Mouse (Mus musculus) embryonic facial prominence, embryonic 15.5 days (tissue): Measurements from ENCODE around the gene Zfyve26. TPM values are rescaled to one million over a fixed set of nuclear protein-coding genes. Genes with fewer than 3 reads are reported as not detected.
"Not testable (repeated sequence)": the region's sequence is repeated elsewhere in the genome, so short reads cannot be mapped to it uniquely, and the experiment has no call there.

Source experiments
- ATAC-seq: fragments of 200-750 bp; cut with Nextera tagmentation; 2 replicates; pipeline ENCODE4 v1.8.0; 2017; ENCODE audit warnings: low read depth, moderate TSS enrichment; ENCODE audit not compliant: insufficient number of reproducible peaks, low FRiP score, low TSS enrichment
- H3K27ac ChIP-seq: fragments of 300-500 bp; sonication (generic); replicated peaks from 2 replicates; pipeline ENCODE4 v1.5.1; 2015; ENCODE audit warnings: mild to moderate bottlenecking, inconsistent platforms
- H3K27me3 ChIP-seq: fragments of 300-500 bp; sonication (generic); 2 replicates; pipeline ENCODE4 v1.6.1; 2015; ENCODE audit warnings: inconsistent platforms
- H3K36me3 ChIP-seq: fragments of 300-500 bp; sonication (generic); 2 replicates; pipeline ENCODE4 v1.6.1; 2015; ENCODE audit warnings: mild to moderate bottlenecking, inconsistent platforms
- H3K4me1 ChIP-seq: fragments of 300-500 bp; sonication (generic); 2 replicates; pipeline ENCODE4 v1.6.1; 2015; ENCODE audit warnings: inconsistent platforms
- H3K4me2 ChIP-seq: fragments of 300-500 bp; sonication (generic); replicated peaks from 2 replicates; pipeline ENCODE4 v1.6.1; 2015; ENCODE audit warnings: mild to moderate bottlenecking, inconsistent platforms
- H3K4me3 ChIP-seq: fragments of 300-500 bp; sonication (generic); replicated peaks from 2 replicates; pipeline ENCODE4 v1.5.1; 2015; ENCODE audit warnings: mild to moderate bottlenecking, inconsistent platforms
- H3K9ac ChIP-seq: fragments of 300-500 bp; sonication (generic); 2 replicates; pipeline ENCODE4 v1.6.1; 2015; ENCODE audit warnings: inconsistent platforms
- H3K9me3 ChIP-seq: fragments of 300-500 bp; sonication (generic); replicated peaks from 2 replicates; pipeline ENCODE4 v1.6.1; 2016; ENCODE audit warnings: inconsistent platforms
- WGBS: fragments of 180-500 bp; shearing (Covaris S2); methylation state at CpG from one replicate; pipeline ENCODE4 v1.1.7; 2015; 5-methylcytosine and 5-hydroxymethylcytosine counted together
- polyA plus RNA-seq: library from polyadenylated mRNA; unstranded; fragments of >200 nt; fragmentation: Nextera tagmentation; extraction: Ambion mirVana; gene quantifications from 2 replicates; pipeline ENCODE4 v1.2.1, GENCODE M21; 2015

The Zfyve26 gene
- polyA plus RNA-seq = 11.6 and 14.7 TPM in 2 replicates

GRCm38 (mm10) chr12:79296126-79296816 is at the start of gene Zfyve26:
Zfyve26 (minus strand) TSS chr12:79296304.
- H3K4me2 ChIP-seq = peak within 1 kb of the TSS; percentile 69
- peak within 1 kb of the TSS; percentile 51 for H3K9ac ChIP-seq
- 0 out of 2 replicates have a peak, but pooled peaks cover 5% of the 10 kb centered on the region for H3K36me3 ChIP-seq
- no peaks in the 10 kb centered on the region for H3K9me3 ChIP-seq
- H3K27me3 ChIP-seq = no peaks in the 10 kb centered on the region
- peak; percentile 97 for ATAC-seq
- H3K27ac ChIP-seq = peak within 1 kb of the TSS; percentile 82
- peak within 1 kb of the TSS; percentile 58 for H3K4me3 ChIP-seq
- peaks cover 19% of the 10 kb centered on the region for H3K4me1 ChIP-seq
- WGBS = under 1% methylated on average over 29 of the region's 29 CpGs

GRCm38 (mm10) chr12:79341291-79341845 is 45.3 kb upstream of the Zfyve26 start:
- no peaks in the 10 kb centered on the region for H3K27me3 ChIP-seq
- H3K9me3 ChIP-seq = no peaks in the 10 kb centered on the region
- no peak for ATAC-seq
- H3K4me2 ChIP-seq = no peak overlapping the region
- H3K4me1 ChIP-seq = peaks cover 5% of the 10 kb centered on the region
- no peaks in the 10 kb centered on the region for H3K36me3 ChIP-seq
- no peak overlapping the region for H3K4me3 ChIP-seq
- 64% methylated on average over 6 of the region's 6 CpGs for WGBS
- H3K9ac ChIP-seq = no peak overlapping the region
- no peak overlapping the region for H3K27ac ChIP-seq

- H3K4me1 ChIP-seq = no peaks in the 10 kb centered on the region
- no peak overlapping the region for H3K9ac ChIP-seq
- WGBS = 79% methylated on average over 6 of the region's 6 CpGs
- H3K4me3 ChIP-seq = no peak overlapping the region
- H3K4me2 ChIP-seq = no peak overlapping the region
- H3K27ac ChIP-seq = no peak overlapping the region
- H3K36me3 ChIP-seq = no peaks in the 10 kb centered on the region
- H3K27me3 ChIP-seq = no peaks in the 10 kb centered on the region
- ATAC-seq = no peak
- H3K9me3 ChIP-seq = no peaks in the 10 kb centered on the region
Observed at GRCm38 (mm10) chr12:79340513-79340912, 44.4 kb upstream of the Zfyve26 start.

GRCm38 (mm10) chr12:79338791-79339190 is 42.7 kb upstream of the Zfyve26 start:
- 82% methylated on average over 8 of the region's 8 CpGs for WGBS
- no peaks in the 10 kb centered on the region for H3K27me3 ChIP-seq
- H3K9ac ChIP-seq = no peak overlapping the region
- no peak overlapping the region for H3K27ac ChIP-seq
- H3K36me3 ChIP-seq = 0 out of 2 replicates have a peak, but pooled peaks cover 3% of the 10 kb centered on the region
- H3K4me2 ChIP-seq = no peak overlapping the region
- no peaks in the 10 kb centered on the region for H3K4me1 ChIP-seq
- H3K9me3 ChIP-seq = no peaks in the 10 kb centered on the region
- no peak for ATAC-seq
- no peak overlapping the region for H3K4me3 ChIP-seq

GRCm38 (mm10) chr12:79331722-79332121 is 35.6 kb upstream of the Zfyve26 start:
- Histone ChIP-seq H3K9me3 (no peaks in the 10 kb centered on the region), H3K27ac (no peak overlapping the region), H3K27me3 (no peaks in the 10 kb centered on the region), H3K9ac (no peak overlapping the region), H3K4me1 (no peaks in the 10 kb centered on the region), H3K4me3 (no peak overlapping the region), H3K4me2 (no peak overlapping the region), H3K36me3 (0 out of 2 replicates have a peak, but pooled peaks cover 3% of the 10 kb centered on the region)
- no peak for ATAC-seq
- WGBS = 74% methylated on average over 4 of the region's 4 CpGs

GRCm38 (mm10) chr12:79330571-79330970 is 34.5 kb upstream of the Zfyve26 start:
- no peak overlapping the region for H3K4me3 ChIP-seq
- ATAC-seq = no peak
- H3K9me3 ChIP-seq = no peaks in the 10 kb centered on the region
- H3K4me1 ChIP-seq = no peaks in the 10 kb centered on the region
- H3K27me3 ChIP-seq = no peaks in the 10 kb centered on the region
- H3K27ac ChIP-seq = no peak overlapping the region
- H3K36me3 ChIP-seq = 0 out of 2 replicates have a peak, but pooled peaks cover 3% of the 10 kb centered on the region
- WGBS = 70% methylated on average over 2 of the region's 2 CpGs
- H3K9ac ChIP-seq = no peak overlapping the region
- no peak overlapping the region for H3K4me2 ChIP-seq

GRCm38 (mm10) chr12:79327868-79328267 is 31.8 kb upstream of the Zfyve26 start:
- H3K4me1 ChIP-seq = no peaks in the 10 kb centered on the region

GRCm38 (mm10) chr12:79326745-79327144 is 30.6 kb upstream of the Zfyve26 start:
- no peak overlapping the region for H3K9ac ChIP-seq
- no peak overlapping the region for H3K4me3 ChIP-seq
- ATAC-seq = no peak
- H3K27ac ChIP-seq = no peak overlapping the region
- H3K9me3 ChIP-seq = no peaks in the 10 kb centered on the region
- no peaks in the 10 kb centered on the region for H3K27me3 ChIP-seq
- no peak overlapping the region for H3K4me2 ChIP-seq
- WGBS = 67% methylated on average over 2 of the region's 2 CpGs
- no peaks in the 10 kb centered on the region for H3K36me3 ChIP-seq
- no peaks in the 10 kb centered on the region for H3K4me1 ChIP-seq

More at GRCm38 (mm10) chr12:79327868-79328267, 31.8 kb upstream of the Zfyve26 start:
- no peak for ATAC-seq
- H3K4me3 ChIP-seq = no peak overlapping the region
- H3K9ac ChIP-seq = no peak overlapping the region
- no peaks in the 10 kb centered on the region for H3K27me3 ChIP-seq
- H3K36me3 ChIP-seq = no peaks in the 10 kb centered on the region
- H3K9me3 ChIP-seq = no peaks in the 10 kb centered on the region
- no peak overlapping the region for H3K27ac ChIP-seq
- no peak overlapping the region for H3K4me2 ChIP-seq
- WGBS = 45% methylated on average over 2 of the region's 2 CpGs

GRCm38 (mm10) chr12:79326236-79326635 is 30.1 kb upstream of the Zfyve26 start:
- H3K27ac ChIP-seq = no peak overlapping the region
- H3K27me3 ChIP-seq = no peaks in the 10 kb centered on the region
- H3K4me3 ChIP-seq = no peak overlapping the region
- no peak overlapping the region for H3K4me2 ChIP-seq
- WGBS = 53% methylated on average over 2 of the region's 2 CpGs
- H3K4me1 ChIP-seq = no peaks in the 10 kb centered on the region
- no peaks in the 10 kb centered on the region for H3K9me3 ChIP-seq
- H3K9ac ChIP-seq = no peak overlapping the region
- no peaks in the 10 kb centered on the region for H3K36me3 ChIP-seq
- ATAC-seq = no peak

- not testable (repeated sequence) for H3K9me3 ChIP-seq, H3K4me2 ChIP-seq, H3K27ac ChIP-seq, ATAC-seq, H3K36me3 ChIP-seq, H3K9ac ChIP-seq, H3K4me1 ChIP-seq, H3K27me3 ChIP-seq, H3K4me3 ChIP-seq
- 69% methylated on average over 2 of the region's 2 CpGs for WGBS
Observed at GRCm38 (mm10) chr12:79322539-79322938, 26.4 kb upstream of the Zfyve26 start.

- Histone ChIP-seq H3K4me1 (no peaks in the 10 kb centered on the region), H3K36me3 (no peaks in the 10 kb centered on the region), H3K9me3 (no peaks in the 10 kb centered on the region), H3K27me3 (no peaks in the 10 kb centered on the region), H3K27ac (no peak overlapping the region), H3K4me2 (no peak overlapping the region), H3K9ac (no peak overlapping the region), H3K4me3 (no peak overlapping the region)
- 65% methylated on average over 5 of the region's 5 CpGs for WGBS
- no peak for ATAC-seq
Observed at GRCm38 (mm10) chr12:79320895-79321294, 24.8 kb upstream of the Zfyve26 start.

- Histone ChIP-seq H3K36me3 (no peaks in the 10 kb centered on the region), H3K4me3 (no peak overlapping the region), H3K9me3 (no peaks in the 10 kb centered on the region), H3K4me1 (no peaks in the 10 kb centered on the region), H3K27me3 (no peaks in the 10 kb centered on the region), H3K4me2 (no peak overlapping the region), H3K27ac (no peak overlapping the region), H3K9ac (no peak overlapping the region)
- 68% methylated on average over 5 of the region's 5 CpGs for WGBS
- ATAC-seq = no peak
Observed at GRCm38 (mm10) chr12:79317339-79317738, 21.2 kb upstream of the Zfyve26 start.
